Mouse (Mus musculus): ENCODE measurements at regions not wholly inside any gene's neighbourhood (a gene's known extent, or its start where the extent isn't known, plus 50 kb on each side); places are given as distances from the start of the nearest gene placed in this dataset.

GRCm38 (mm10) chr15:5355332-5355731 lies 111.3 kb upstream of the Ptger4 start:
- DNase-seq (ENCODE audit: low read depth, low spot score), result no peak

- DNase-seq (ENCODE audit: low read depth, low spot score), result peak; percentile 4
These were observed 110.3 kb upstream of the Ptger4 start for GRCm38 (mm10) chr15:5354328-5354727.

- no peak for DNase-seq (ENCODE audit: low read depth, low spot score)
These were observed 104.9 kb upstream of the Ptger4 start for GRCm38 (mm10) chr15:5348881-5349280.

GRCm38 (mm10) chr15:5347674-5348073 lies 103.7 kb upstream of the Ptger4 start:
- DNase-seq (ENCODE audit: low read depth, low spot score), result no peak

- no peak for DNase-seq (ENCODE audit: low read depth, low spot score)
These were observed 103.0 kb upstream of the Ptger4 start for GRCm38 (mm10) chr15:5346955-5347354.

- DNase-seq (ENCODE audit: low read depth, low spot score), result peak; percentile 70
These were observed 99.8 kb upstream of the Ptger4 start for GRCm38 (mm10) chr15:5343794-5344193.

GRCm38 (mm10) chr15:5335528-5336268 lies 91.7 kb upstream of the Ptger4 start:
- DNase-seq (ENCODE audit: low read depth, low spot score), result no peak

- no peak for DNase-seq (ENCODE audit: low read depth, low spot score)
These were observed 83.0 kb upstream of the Ptger4 start for GRCm38 (mm10) chr15:5326996-5327395.

GRCm38 (mm10) chr15:5321691-5322090 lies 77.7 kb upstream of the Ptger4 start:
- DNase-seq (ENCODE audit: low read depth, low spot score), result peak; percentile 1

- DNase-seq (ENCODE audit: low read depth, low spot score), result no peak
These were observed 68.2 kb upstream of the Ptger4 start for GRCm38 (mm10) chr15:5312231-5312630.

GRCm38 (mm10) chr15:5310035-5310434 lies 66.0 kb upstream of the Ptger4 start:
- no peak for DNase-seq (ENCODE audit: low read depth, low spot score)

- DNase-seq (ENCODE audit: low read depth, low spot score), result peak; percentile 8
These were observed 58.4 kb upstream of the Ptger4 start for GRCm38 (mm10) chr15:5302403-5302802.

GRCm38 (mm10) chr15:5299807-5300206 lies 55.8 kb upstream of the Ptger4 start:
- DNase-seq (ENCODE audit: low read depth, low spot score), result no peak

GRCm38 (mm10) chr15:5296949-5297348 lies 53.0 kb upstream of the Ptger4 start:
- no peak for DNase-seq (ENCODE audit: low read depth, low spot score)

Data from brain, adult 2 months (tissue).